In the genomic region with DNA sequence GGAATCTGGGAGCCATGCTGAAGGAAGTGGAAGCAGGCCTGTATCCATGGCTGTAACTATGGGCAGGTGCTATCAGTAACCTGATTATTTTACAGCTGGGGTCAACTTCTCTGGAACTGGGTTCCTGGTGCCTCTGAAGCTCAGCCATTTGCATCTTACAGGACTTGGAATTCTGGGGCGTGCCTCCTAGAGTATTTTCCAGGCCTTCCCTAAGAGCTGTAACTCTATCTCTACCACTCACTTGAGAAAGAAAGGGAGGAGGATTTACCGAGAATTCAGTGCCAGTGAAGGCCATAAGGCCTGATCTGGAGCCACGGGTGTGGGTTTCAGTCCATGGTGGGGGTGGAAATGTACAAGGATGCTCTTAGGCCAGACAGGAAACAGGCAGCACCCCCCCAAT, we compare ENCODE assay signal across 10 mouse cellular contexts. TPM values are rescaled to one million over a fixed set of nuclear protein-coding genes. Genes with fewer than 3 reads are reported as not detected.
DNase-seq lines count a peak whose midpoint lies in the region; ATAC-seq lines count a peak whose summit lies in the region.
"Had no signal": no experiment of that assay in that cellular context is flagged by ENCODE, and none has a peak within 500 bp of the region (broad histone marks: within the 10 kb centered on the region; RNA-seq: fewer than 3 reads in every experiment).

No protein-coding gene starts in this region.

- peak overlapping the region; percentile 97 for H3K4me2 ChIP-seq in kidney, embryonic 15.5 days
- H3K4me2 ChIP-seq in embryonic facial prominence, embryonic 14.5 days (ENCODE audit: low read depth, low read length) = peak overlapping the region; percentile 98
- H3K4me2 ChIP-seq in intestine, embryonic 14.5 days (ENCODE audit: low read length) = peak overlapping the region; percentile 100
- peak overlapping the region; percentile 98 for H3K4me2 ChIP-seq in neural tube, embryonic 12.5 days (replicated peaks)

- 0 out of 2 replicates have a peak overlapping the region, but pooled peaks have one; percentile 5 for H3K4me3 ChIP-seq in kidney, embryonic 15.5 days (replicated peaks)
- H3K4me3 ChIP-seq in embryonic facial prominence, embryonic 14.5 days (ENCODE audit: low read depth, low read length) = no peak overlapping the region
- H3K4me3 ChIP-seq in intestine, embryonic 14.5 days (ENCODE audit: low read depth, low read length) = peak overlapping the region; percentile 50; the same call in 1 of the 2 replicates
- 0 out of 2 replicates have a peak overlapping the region, but pooled peaks have one; percentile 0 for H3K4me3 ChIP-seq in neural tube, embryonic 12.5 days

- H3K27me3 ChIP-seq in kidney, embryonic 15.5 days = no peaks in the 10 kb centered on the region
- no peaks in the 10 kb centered on the region for H3K27me3 ChIP-seq in embryonic facial prominence, embryonic 14.5 days (replicated peaks; ENCODE audit: control insufficient read depth, insufficient read depth, low read length)
- H3K27me3 ChIP-seq in intestine, embryonic 14.5 days (replicated peaks; ENCODE audit: control insufficient read depth, insufficient read depth, low read length) = no peaks in the 10 kb centered on the region
- no peaks in the 10 kb centered on the region for H3K27me3 ChIP-seq in neural tube, embryonic 12.5 days (replicated peaks)

- H3K9me3 ChIP-seq in kidney, embryonic 15.5 days (replicated peaks) = no peaks in the 10 kb centered on the region
- no peaks in the 10 kb centered on the region for H3K9me3 ChIP-seq in embryonic facial prominence, embryonic 14.5 days (ENCODE audit: control insufficient read depth, low read length)
- H3K9me3 ChIP-seq in intestine, embryonic 14.5 days (ENCODE audit: control insufficient read depth, low read length) = no peaks in the 10 kb centered on the region
- no peaks in the 10 kb centered on the region for H3K9me3 ChIP-seq in neural tube, embryonic 12.5 days
- H3K9me3 ChIP-seq: G1E had no signal

- WGBS in kidney, embryonic 15.5 days = 13% methylated on average over 3 of the region's 3 CpGs
- 14% methylated on average over 3 of the region's 3 CpGs for WGBS in embryonic facial prominence, embryonic 14.5 days
- 10% methylated on average over 3 of the region's 3 CpGs for WGBS in intestine, embryonic 14.5 days
- 33% methylated on average over 3 of the region's 3 CpGs for WGBS in neural tube, embryonic 12.5 days

- peaks cover 76% of the 10 kb centered on the region for H3K4me1 ChIP-seq in kidney, embryonic 15.5 days
- H3K4me1 ChIP-seq in embryonic facial prominence, embryonic 14.5 days (ENCODE audit: control insufficient read depth, insufficient read depth, low read length) = peaks cover 54% of the 10 kb centered on the region
- peaks cover 55% of the 10 kb centered on the region for H3K4me1 ChIP-seq in intestine, embryonic 14.5 days (replicated peaks; ENCODE audit: control insufficient read depth, insufficient read depth, low read length)
- H3K4me1 ChIP-seq in neural tube, embryonic 12.5 days = peaks cover 56% of the 10 kb centered on the region

- H3K9ac ChIP-seq in kidney, embryonic 15.5 days = 0 out of 2 replicates have a peak overlapping the region, but pooled peaks have one; percentile 94
- no peak overlapping the region for H3K9ac ChIP-seq in embryonic facial prominence, embryonic 14.5 days (ENCODE audit: low read depth, low read length)
- H3K9ac ChIP-seq in intestine, embryonic 14.5 days (ENCODE audit: low read length) = no peak overlapping the region
- no peak overlapping the region for H3K9ac ChIP-seq in neural tube, embryonic 12.5 days

- no peak for DNase-seq in kidney, postnatal 25 days
- peak; percentile 61 for DNase-seq in embryonic facial prominence, embryonic 14.5 days (ENCODE audit: low spot score)
- DNase-seq in intestine, embryonic 14.5 days (ENCODE audit: low spot score) = no peak
- DNase-seq in left cerebral cortex, postnatal 4 days = no peak
- DNase-seq in spleen, postnatal 4 days (ENCODE audit: low spot score in 2 of 2) = no peak
- no peak for DNase-seq in adrenal gland, postnatal 25 days

- H3K36me3 ChIP-seq in kidney, embryonic 15.5 days = no peaks in the 10 kb centered on the region
- no peaks in the 10 kb centered on the region for H3K36me3 ChIP-seq in embryonic facial prominence, embryonic 14.5 days (ENCODE audit: control insufficient read depth, insufficient read depth, low read length)
- H3K36me3 ChIP-seq in intestine, embryonic 14.5 days (ENCODE audit: control insufficient read depth, insufficient read depth, low read length) = no peaks in the 10 kb centered on the region; the same call in 1 of the 2 replicates
- H3K36me3 ChIP-seq in neural tube, embryonic 12.5 days = 0 out of 2 replicates have a peak, but pooled peaks cover 2% of the 10 kb centered on the region

- H3K27ac ChIP-seq in kidney, embryonic 15.5 days = peak overlapping the region; percentile 94
- H3K27ac ChIP-seq in embryonic facial prominence, embryonic 14.5 days (replicated peaks; ENCODE audit: low read depth, low read length) = peak overlapping the region; percentile 56
- H3K27ac ChIP-seq in intestine, embryonic 14.5 days (ENCODE audit: low read depth) = peak overlapping the region; percentile 36
- no peak overlapping the region for H3K27ac ChIP-seq in neural tube, embryonic 12.5 days

- intact Hi-C loops in left cerebral cortex, postnatal 4 days (cut with DNase I) = no loop called here

- ATAC-seq in kidney, embryonic 15.5 days (replicated peaks; ENCODE audit: low FRiP score) = no peak
- no peak for ATAC-seq in embryonic facial prominence, embryonic 14.5 days (ENCODE audit: low read depth)
- ATAC-seq in intestine, embryonic 14.5 days (replicated peaks; ENCODE audit: low FRiP score, low TSS enrichment, low read depth) = no peak
- ATAC-seq in neural tube, embryonic 12.5 days (ENCODE audit: low FRiP score, low read depth) = no peak

RNA-seq across cellular contexts. Expression of a gene that starts 51.4 kb away (rescaled TPM):
- polyA plus RNA-seq in kidney, embryonic 15.5 days (2015; fragmentation: Nextera tagmentation; extraction: Ambion mirVana) = not detected in 2 replicates
- not detected in 2 replicates for polyA plus RNA-seq in embryonic facial prominence, embryonic 14.5 days (2014; fragmentation: Nextera tagmentation; extraction: Ambion mirVana)
- not detected in 2 replicates for polyA plus RNA-seq in intestine, embryonic 14.5 days (2014; fragmentation: Nextera tagmentation; extraction: Ambion mirVana)
- polyA plus RNA-seq in neural tube, embryonic 12.5 days (2016; fragmentation: Nextera tagmentation; extraction: Ambion mirVana) = not detected in 2 replicates
- total RNA-seq in left cerebral cortex, postnatal 4 days (2021) = not detected
- not detected in 2 replicates for total RNA-seq in adrenal gland, postnatal 25 days (2021)
- total RNA-seq: G1E; left cerebral cortex, postnatal 36 days had no signal
- polyA plus RNA-seq: G1E had no signal
